Mouse (Mus musculus): ENCODE data around the gene Klf5. TPM values are rescaled to one million over a fixed set of nuclear protein-coding genes. Genes with fewer than 3 reads are reported as not detected.

Gene Klf5
- 2.8 and 5.6 TPM in 2 replicates for polyA plus RNA-seq (2015; fragmentation: Nextera tagmentation; extraction: Ambion mirVana)

GRCm38 (mm10) chr14:99298385-99299021 is at the start of gene Klf5:
Gene Klf5 (plus strand): TSS chr14:99298691.
- H3K27me3 ChIP-seq: peaks cover 6% of the 10 kb centered on the region; the same call in 1 of the 2 replicates
- H3K27ac ChIP-seq: peak within 1 kb of the TSS; percentile 44
- WGBS: under 1% methylated on average over 67 of the region's 67 CpGs
- no peaks in the 10 kb centered on the region for H3K9me3 ChIP-seq (replicated peaks)
- H3K36me3 ChIP-seq: no peaks in the 10 kb centered on the region
- H3K9ac ChIP-seq: peak within 1 kb of the TSS; percentile 74
- peak within 1 kb of the TSS; percentile 100 for H3K4me2 ChIP-seq
- H3K4me3 ChIP-seq: peak within 1 kb of the TSS; percentile 81
- peaks cover 14% of the 10 kb centered on the region for H3K4me1 ChIP-seq (replicated peaks)
- ATAC-seq (replicated peaks; ENCODE audit: insufficient number of reproducible peaks, insufficient read depth, low FRiP score, low read depth): peak; percentile 97

- Histone ChIP-seq H3K4me2 (no peak overlapping the region), H3K27ac (no peak overlapping the region), H3K4me3 (no peak overlapping the region), H3K27me3 (no peaks in the 10 kb centered on the region), H3K9me3 (replicated peaks) (no peaks in the 10 kb centered on the region), H3K9ac (no peak overlapping the region), H3K4me1 (replicated peaks) (peaks cover 2% of the 10 kb centered on the region; the same call in 1 of the 2 replicates), H3K36me3 (no peaks in the 10 kb centered on the region)
- 93% methylated on average over 12 of the region's 12 CpGs for WGBS
- ATAC-seq (replicated peaks; ENCODE audit: insufficient number of reproducible peaks, insufficient read depth, low FRiP score, low read depth): no peak
These were observed 36.5 kb upstream of the Klf5 start for GRCm38 (mm10) chr14:99262026-99262425.

- no peaks in the 10 kb centered on the region for H3K9me3 ChIP-seq (replicated peaks)
- H3K36me3 ChIP-seq: no peaks in the 10 kb centered on the region
- H3K9ac ChIP-seq: no peak overlapping the region
- no peak for ATAC-seq (replicated peaks; ENCODE audit: insufficient number of reproducible peaks, insufficient read depth, low FRiP score, low read depth)
- H3K4me2 ChIP-seq: no peak overlapping the region
- H3K27ac ChIP-seq: no peak overlapping the region
- no peak overlapping the region for H3K4me3 ChIP-seq
- H3K27me3 ChIP-seq: no peaks in the 10 kb centered on the region
- 59% methylated on average over 6 of the region's 6 CpGs for WGBS
- peaks cover 2% of the 10 kb centered on the region; the same call in 1 of the 2 replicates for H3K4me1 ChIP-seq (replicated peaks)
These were observed 34.7 kb upstream of the Klf5 start for GRCm38 (mm10) chr14:99263816-99264215.

- Histone ChIP-seq H3K9ac (no peak overlapping the region), H3K4me1 (replicated peaks) (peaks cover 2% of the 10 kb centered on the region; the same call in 1 of the 2 replicates), H3K27ac (no peak overlapping the region), H3K9me3 (replicated peaks) (no peaks in the 10 kb centered on the region), H3K27me3 (no peaks in the 10 kb centered on the region), H3K4me3 (no peak overlapping the region), H3K4me2 (no peak overlapping the region), H3K36me3 (no peaks in the 10 kb centered on the region)
- 66% methylated on average over 14 of the region's 14 CpGs for WGBS
- ATAC-seq (replicated peaks; ENCODE audit: insufficient number of reproducible peaks, insufficient read depth, low FRiP score, low read depth): no peak
These were observed 32.7 kb upstream of the Klf5 start for GRCm38 (mm10) chr14:99265791-99266190.

- Histone ChIP-seq H3K27me3 (no peaks in the 10 kb centered on the region), H3K4me1 (replicated peaks) (peaks cover 2% of the 10 kb centered on the region; the same call in 1 of the 2 replicates), H3K9ac (no peak overlapping the region), H3K4me3 (no peak overlapping the region), H3K9me3 (replicated peaks) (no peaks in the 10 kb centered on the region), H3K4me2 (no peak overlapping the region), H3K36me3 (no peaks in the 10 kb centered on the region), H3K27ac (no peak overlapping the region)
- ATAC-seq (replicated peaks; ENCODE audit: insufficient number of reproducible peaks, insufficient read depth, low FRiP score, low read depth): no peak
- WGBS: 76% methylated on average over 5 of the region's 5 CpGs
These were observed 31.7 kb upstream of the Klf5 start for GRCm38 (mm10) chr14:99266749-99267148.

GRCm38 (mm10) chr14:99274056-99274455 is 24.4 kb upstream of the Klf5 start:
- Histone ChIP-seq H3K4me2 (no peak overlapping the region), H3K27ac (no peak overlapping the region), H3K4me3 (no peak overlapping the region), H3K4me1 (replicated peaks) (no peaks in the 10 kb centered on the region), H3K9me3 (replicated peaks) (no peaks in the 10 kb centered on the region), H3K36me3 (no peaks in the 10 kb centered on the region), H3K27me3 (no peaks in the 10 kb centered on the region), H3K9ac (no peak overlapping the region)
- 77% methylated on average over 2 of the region's 2 CpGs for WGBS
- ATAC-seq (replicated peaks; ENCODE audit: insufficient number of reproducible peaks, insufficient read depth, low FRiP score, low read depth): no peak

GRCm38 (mm10) chr14:99275827-99276226 is 22.7 kb upstream of the Klf5 start:
- Histone ChIP-seq H3K4me2 (no peak overlapping the region), H3K4me3 (no peak overlapping the region), H3K9ac (no peak overlapping the region), H3K36me3 (no peaks in the 10 kb centered on the region), H3K27ac (no peak overlapping the region), H3K4me1 (replicated peaks) (no peaks in the 10 kb centered on the region), H3K27me3 (no peaks in the 10 kb centered on the region), H3K9me3 (replicated peaks) (no peaks in the 10 kb centered on the region)
- 43% methylated on average over 4 of the region's 4 CpGs for WGBS
- no peak for ATAC-seq (replicated peaks; ENCODE audit: insufficient number of reproducible peaks, insufficient read depth, low FRiP score, low read depth)

- Histone ChIP-seq H3K27me3 (no peaks in the 10 kb centered on the region), H3K27ac (no peak overlapping the region), H3K4me2 (no peak overlapping the region), H3K4me1 (replicated peaks) (no peaks in the 10 kb centered on the region), H3K9me3 (replicated peaks) (no peaks in the 10 kb centered on the region), H3K4me3 (no peak overlapping the region), H3K36me3 (no peaks in the 10 kb centered on the region), H3K9ac (no peak overlapping the region)
- ATAC-seq (replicated peaks; ENCODE audit: insufficient number of reproducible peaks, insufficient read depth, low FRiP score, low read depth): no peak
- 57% methylated on average over 9 of the region's 9 CpGs for whole genome bisulfite sequencing
These were observed 20.2 kb upstream of the Klf5 start for GRCm38 (mm10) chr14:99278312-99278711.

- no peaks in the 10 kb centered on the region for H3K9me3 ChIP-seq (replicated peaks)
- no peaks in the 10 kb centered on the region for H3K4me1 ChIP-seq (replicated peaks)
- no peak overlapping the region for H3K4me2 ChIP-seq
- no peak for ATAC-seq (replicated peaks; ENCODE audit: insufficient number of reproducible peaks, insufficient read depth, low FRiP score, low read depth)
- 47% methylated on average over 12 of the region's 12 CpGs for WGBS
- H3K36me3 ChIP-seq: no peaks in the 10 kb centered on the region
- H3K4me3 ChIP-seq: no peak overlapping the region
- no peaks in the 10 kb centered on the region for H3K27me3 ChIP-seq
- no peak overlapping the region for H3K9ac ChIP-seq
- no peak overlapping the region for H3K27ac ChIP-seq
These were observed 19.6 kb upstream of the Klf5 start for GRCm38 (mm10) chr14:99278763-99279486.

- 83% methylated on average over 5 of the region's 5 CpGs for WGBS
- no peak overlapping the region for H3K27ac ChIP-seq
- no peaks in the 10 kb centered on the region for H3K36me3 ChIP-seq
- H3K9me3 ChIP-seq (replicated peaks): no peaks in the 10 kb centered on the region
- no peak overlapping the region for H3K4me3 ChIP-seq
- no peak overlapping the region for H3K4me2 ChIP-seq
- no peak overlapping the region for H3K9ac ChIP-seq
- no peak for ATAC-seq (replicated peaks; ENCODE audit: insufficient number of reproducible peaks, insufficient read depth, low FRiP score, low read depth)
- H3K27me3 ChIP-seq: no peaks in the 10 kb centered on the region
- H3K4me1 ChIP-seq (replicated peaks): no peaks in the 10 kb centered on the region
These were observed 18.1 kb upstream of the Klf5 start for GRCm38 (mm10) chr14:99280399-99280798.

- no peak for ATAC-seq (replicated peaks; ENCODE audit: insufficient number of reproducible peaks, insufficient read depth, low FRiP score, low read depth)
- no peak overlapping the region for H3K9ac ChIP-seq
- H3K4me2 ChIP-seq: no peak overlapping the region
- H3K9me3 ChIP-seq (replicated peaks): no peaks in the 10 kb centered on the region
- H3K4me3 ChIP-seq: no peak overlapping the region
- no peaks in the 10 kb centered on the region for H3K4me1 ChIP-seq (replicated peaks)
- H3K27ac ChIP-seq: no peak overlapping the region
- H3K36me3 ChIP-seq: no peaks in the 10 kb centered on the region
- H3K27me3 ChIP-seq: no peaks in the 10 kb centered on the region
- 66% methylated on average over 5 of the region's 5 CpGs for WGBS
These were observed 17.6 kb upstream of the Klf5 start for GRCm38 (mm10) chr14:99280825-99281433.
